Mouse (Mus musculus): Measurements from ENCODE around the gene Nipal1.

Nipal1 gene

GRCm38 (mm10) chr5:72658375-72658774 is 10.8 kb downstream of the Nipal1 start:
- ChIA-PET CTCF (no interaction called here), POLR2A (interaction anchor here in 1 of 4 experiments (0.6 kb wide), 1 partner anchor 242 kb away, joined by 3 read pairs; no protein-coding TSS in a partner anchor)

- POLR2A ChIA-PET = interaction anchor here in 1 of 4 experiments (0.7 kb wide), 1 partner anchor 324 kb away, joined by 4 read pairs; no protein-coding TSS in a partner anchor
- CTCF ChIA-PET = interaction anchor here in 1 of 4 experiments (0.6 kb wide), 1 partner anchor 17 kb away, joined by 3 read pairs; no protein-coding TSS in a partner anchor
Observed at GRCm38 (mm10) chr5:72661051-72661781, 13.6 kb downstream of the Nipal1 start.

DNA sequence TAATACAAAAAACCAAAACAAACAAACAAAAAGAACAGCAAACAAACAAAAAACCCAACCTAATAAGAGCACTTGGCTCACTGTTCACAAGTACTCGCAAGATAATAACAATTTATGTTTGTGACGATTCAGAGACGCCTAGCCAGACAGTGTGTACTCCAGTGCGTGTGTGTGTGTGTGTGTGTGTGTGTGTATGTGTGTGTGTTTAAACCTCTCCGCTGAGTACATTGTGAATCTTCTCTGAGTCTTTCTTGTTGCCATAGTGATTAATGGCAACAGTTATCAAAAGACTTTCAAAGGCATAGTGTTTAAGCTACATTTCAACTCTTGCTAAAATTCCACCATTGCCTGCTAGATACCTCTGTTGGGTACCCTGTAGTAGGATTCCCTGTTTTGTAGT is 16.5 kb downstream of the Nipal1 start:
- ChIA-PET POLR2A (interaction anchor here in 2 of 4 experiments (0.6 to 1.2 kb wide), 2 partner anchors 40 to 776 kb away, joined by 3 read pairs; no protein-coding TSS in a partner anchor), CTCF (interaction anchor here in 3 of 4 experiments (0.6 to 2.9 kb wide), 7 partner anchors 16 to 372 kb away, joined by 3 to 14 read pairs (median 6); partner anchors contain the start of gene Nipal1 (in 2 of the 3))

DNA sequence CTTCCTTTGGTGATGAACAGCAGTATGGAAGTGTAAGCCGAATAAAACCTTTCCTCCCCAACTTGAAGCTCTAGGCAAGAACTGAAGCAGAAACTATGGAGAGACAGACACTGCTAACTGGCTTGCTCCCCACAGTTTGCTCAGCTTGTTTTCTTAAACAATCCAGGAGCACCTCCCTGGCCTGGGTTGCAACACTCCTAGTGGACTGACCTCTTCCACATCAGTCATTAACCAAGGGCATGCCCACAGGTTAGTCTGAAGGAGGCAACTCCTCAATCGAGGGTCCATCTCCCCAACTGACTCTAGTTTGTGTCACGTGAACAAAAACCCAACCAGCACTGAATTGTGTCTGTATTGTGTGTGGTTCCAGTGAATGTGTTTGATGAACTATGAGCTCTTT is 17.3 kb downstream of the Nipal1 start:
- ChIA-PET CTCF (interaction anchor here (0.5 to 2.9 kb wide), 19 partner anchors 9 to 718 kb away, joined by 3 to 14 read pairs (median 3); partner anchors contain the start of gene Nipal1 (in 2 of the 4)), POLR2A (interaction anchor here in 3 of 4 experiments (0.6 to 1.2 kb wide), 3 partner anchors 41 to 776 kb away, joined by 3 read pairs; no protein-coding TSS in a partner anchor)

DNA sequence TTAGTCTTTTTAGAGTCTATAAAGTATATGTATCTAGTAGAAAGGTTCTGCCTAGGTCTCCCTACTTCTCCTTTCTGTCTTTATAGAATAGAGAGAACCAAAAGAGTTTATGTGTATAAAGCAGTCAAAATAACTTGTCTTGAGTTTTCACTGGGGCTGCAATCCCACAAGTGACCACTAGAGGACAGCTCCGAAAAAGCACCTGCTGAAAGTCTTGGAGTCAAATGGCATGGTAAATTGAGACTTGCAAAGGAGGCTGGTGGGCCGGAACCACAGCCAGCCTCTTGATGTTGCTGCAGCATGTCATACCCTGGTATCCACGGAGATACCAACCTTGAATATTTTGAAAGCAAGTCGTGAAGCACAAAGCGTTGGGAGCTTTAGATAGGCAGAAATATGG is 17.7 kb downstream of the Nipal1 start:
- ChIA-PET POLR2A (interaction anchor here (0.6 to 1.2 kb wide), 4 partner anchors 41 to 434 kb away, joined by 3 read pairs; no protein-coding TSS in a partner anchor), CTCF (interaction anchor here (0.5 to 2.9 kb wide), 17 partner anchors 9 to 717 kb away, joined by 3 to 14 read pairs (median 3); partner anchors contain the start of gene Nipal1 (in 1 of the 4))

DNA sequence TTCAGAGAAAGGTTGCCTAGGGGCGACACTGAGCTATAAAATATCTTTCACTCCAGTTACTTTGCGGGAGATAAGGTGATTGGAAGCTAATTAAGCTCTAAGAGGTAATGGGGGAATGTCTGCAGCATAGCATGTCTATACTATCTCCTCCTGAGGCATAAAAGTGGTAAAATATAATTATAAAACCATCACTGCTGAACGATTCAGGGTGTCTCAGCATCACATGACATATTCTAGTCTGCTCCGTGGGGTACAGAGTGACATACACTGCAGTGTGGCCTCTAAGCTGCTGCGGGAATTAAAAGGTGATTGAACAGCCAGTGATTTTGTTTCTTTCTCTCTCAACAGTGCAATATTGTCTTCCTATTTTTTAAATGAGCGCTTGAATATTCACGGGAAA is 18.8 kb downstream of the Nipal1 start:
- POLR2A ChIA-PET = no interaction called here
- CTCF ChIA-PET = interaction anchor here in 2 of 4 experiments (1.1 to 2.9 kb wide), 4 partner anchors 10 to 65 kb away, joined by 3 to 9 read pairs (median 7); no protein-coding TSS in a partner anchor

DNA sequence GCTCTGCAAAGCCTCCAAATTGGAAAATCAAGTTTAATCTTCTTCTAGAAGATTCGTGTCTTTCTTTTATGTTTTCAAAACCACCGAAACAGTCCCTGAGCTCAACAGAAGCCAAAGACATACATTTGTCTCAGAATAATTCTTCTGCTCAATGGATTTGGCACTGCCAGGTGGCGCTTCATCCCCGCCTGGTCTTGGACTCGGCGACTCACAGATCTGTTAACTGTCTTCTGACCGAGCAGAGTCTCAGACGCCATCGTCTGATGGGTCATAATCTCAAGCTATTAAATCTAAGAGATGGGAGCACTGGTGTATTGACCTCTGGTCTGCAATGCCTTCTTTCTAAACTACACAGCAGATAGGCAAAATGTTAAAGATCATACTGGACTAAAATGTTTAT is 20.8 kb downstream of the Nipal1 start:
- ChIA-PET CTCF (no interaction called here), POLR2A (no interaction called here)

- ChIA-PET CTCF (no interaction called here), POLR2A (no interaction called here)
Observed at GRCm38 (mm10) chr5:72671017-72671699, 23.6 kb downstream of the Nipal1 start.

DNA sequence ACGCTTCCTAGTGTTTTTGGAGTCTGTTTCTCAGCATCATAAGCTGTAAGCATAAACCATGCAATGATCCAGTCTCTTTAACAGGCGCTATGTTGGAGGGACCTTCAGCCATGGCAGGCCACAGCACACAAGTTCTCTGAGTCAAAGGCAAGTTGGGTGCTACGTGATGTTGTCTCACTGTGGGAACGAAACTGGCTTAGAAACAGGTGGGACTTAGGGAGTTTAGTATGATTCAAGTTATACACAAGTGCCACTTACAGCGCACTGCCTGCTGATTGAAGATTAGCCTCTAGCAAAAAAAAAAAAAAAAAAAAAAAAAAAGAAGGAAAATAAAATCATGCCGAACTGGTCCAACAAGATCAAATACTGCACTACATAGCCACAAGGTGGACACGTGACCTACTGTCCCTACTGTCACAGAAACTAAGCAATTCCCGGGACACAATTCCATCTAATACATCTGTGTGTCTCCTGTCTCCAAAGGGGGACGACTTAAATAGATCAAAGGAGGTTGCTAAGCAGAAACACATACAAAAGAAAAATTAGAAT is 27.5 kb downstream of the Nipal1 start:
- POLR2A ChIA-PET = no interaction called here

DNA sequence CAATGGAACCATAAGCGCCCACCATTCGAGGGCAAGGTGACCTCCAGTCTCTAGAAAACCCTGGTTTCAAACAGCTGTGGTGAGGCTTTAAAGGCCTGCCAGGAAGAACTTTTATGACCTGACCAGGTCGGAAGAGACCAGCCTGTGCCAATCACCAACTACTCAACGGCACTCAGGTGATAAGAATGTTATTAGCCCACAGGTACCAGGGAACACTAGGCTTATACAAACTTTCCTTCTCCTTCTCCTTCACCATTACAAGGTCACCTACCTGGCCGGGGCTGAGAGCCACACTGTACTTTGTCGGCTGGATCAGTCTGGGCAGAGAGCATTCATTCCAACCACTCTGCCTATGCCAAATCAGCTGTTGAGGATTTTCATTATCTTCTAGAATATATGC is 33.9 kb downstream of the Nipal1 start:
- POLR2A ChIA-PET = interaction anchor here in 1 of 4 experiments (1.5 kb wide), 1 partner anchor 217 kb away, joined by 3 read pairs; no protein-coding TSS in a partner anchor
- CTCF ChIA-PET = interaction anchor here in 3 of 4 experiments (0.5 to 2.7 kb wide), 3 partner anchors 16 to 225 kb away, joined by 6 to 9 read pairs (median 6); no protein-coding TSS in a partner anchor

More for the DNA sequence above, 27.5 kb downstream of the Nipal1 start:
- CTCF ChIA-PET = interaction anchor here in 1 of 4 experiments (0.6 kb wide), 1 partner anchor 187 kb away, joined by 3 read pairs; no protein-coding TSS in a partner anchor

- CTCF ChIA-PET = no interaction called here
- POLR2A ChIA-PET = no interaction called here
Observed at GRCm38 (mm10) chr5:72689556-72689955, 42.0 kb downstream of the Nipal1 start.

DNA sequence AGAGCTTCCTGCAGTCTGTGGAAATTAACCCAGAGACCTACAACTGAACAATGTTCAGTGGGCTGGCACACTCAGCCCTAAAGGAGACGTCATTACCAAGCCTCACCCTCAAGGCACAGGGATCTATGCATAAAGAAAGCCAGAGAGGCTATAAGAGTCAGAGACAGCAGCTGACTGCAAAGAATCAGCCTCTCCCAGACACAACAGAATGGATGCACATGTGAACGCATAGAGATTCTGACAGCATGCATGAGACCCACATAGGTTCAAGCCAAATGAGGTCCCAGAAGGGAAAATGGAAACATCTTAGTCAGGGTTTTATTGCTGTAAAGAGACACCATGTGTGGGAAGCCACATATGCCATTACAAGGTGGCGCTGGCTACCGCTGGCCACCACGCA is 42.9 kb downstream of the Nipal1 start:
- ChIA-PET POLR2A (no interaction called here), CTCF (no interaction called here)

- CTCF ChIA-PET = no interaction called here
- POLR2A ChIA-PET = no interaction called here
Observed at GRCm38 (mm10) chr5:72694684-72695083, 47.1 kb downstream of the Nipal1 start.

GRCm38 (mm10) chr5:72696491-72696890 is 48.9 kb downstream of the Nipal1 start:
- CTCF ChIA-PET = interaction anchor here in 1 of 4 experiments (0.7 kb wide), 1 partner anchor 346 kb away, joined by 3 read pairs; no protein-coding TSS in a partner anchor
- POLR2A ChIA-PET = no interaction called here

DNA sequence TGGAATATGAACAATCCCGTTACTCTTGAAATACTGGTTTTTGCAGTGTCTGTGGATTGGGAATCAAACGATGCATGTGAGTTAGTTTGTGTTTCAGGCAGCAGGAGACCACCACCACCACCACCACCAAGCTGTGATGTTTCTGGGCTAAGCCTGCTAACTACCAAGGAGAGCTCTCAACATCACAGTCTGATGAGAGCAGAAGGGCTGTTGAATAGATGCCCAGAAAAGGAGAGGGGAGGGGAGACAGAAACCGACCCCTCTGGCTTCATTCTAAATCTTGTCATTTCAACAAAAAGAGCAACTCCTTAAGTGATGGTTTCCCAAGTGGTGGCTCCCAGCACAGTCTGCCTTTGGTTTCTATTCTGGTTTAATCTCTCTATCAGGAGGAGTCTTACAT is 50.7 kb downstream of the Nipal1 start:
- ChIA-PET CTCF (interaction anchor here in 1 of 4 experiments (1.0 kb wide), 1 partner anchor 33 kb away, joined by 3 read pairs; no protein-coding TSS in a partner anchor), POLR2A (no interaction called here)

GRCm38 (mm10) chr5:72698818-72699499 is 51.4 kb downstream of the Nipal1 start:
- ChIA-PET POLR2A (no interaction called here), CTCF (no interaction called here)

GRCm38 (mm10) chr5:72699500-72699818 is 51.9 kb downstream of the Nipal1 start:
- POLR2A ChIA-PET = no interaction called here

GRCm38 (mm10) chr5:72702202-72702601 is 54.6 kb downstream of the Nipal1 start:
- ChIA-PET POLR2A (no interaction called here), CTCF (no interaction called here)

More at GRCm38 (mm10) chr5:72699500-72699818, 51.9 kb downstream of the Nipal1 start:
- CTCF ChIA-PET = no interaction called here

GRCm38 (mm10) chr5:72706095-72706494 is 58.5 kb downstream of the Nipal1 start:
- CTCF ChIA-PET = interaction anchor here in 1 of 4 experiments (0.6 kb wide), 1 partner anchor 40 kb away, joined by 3 read pairs; no protein-coding TSS in a partner anchor

More at GRCm38 (mm10) chr5:72706095-72706494, 58.5 kb downstream of the Nipal1 start:
- POLR2A ChIA-PET = no interaction called here

All from embryonic stem cell, embryonic (primary cell).